Mouse (Mus musculus) limb, embryonic 14.5 days (tissue): ENCODE measurements around the gene Stim1. TPM values are rescaled to one million over a fixed set of nuclear protein-coding genes. Genes with fewer than 3 reads are reported as not detected.

Source experiments
- ATAC-seq: fragments of 200-750 bp; cut with Nextera tagmentation; 2 replicates; pipeline ENCODE4 v1.8.0; 2017; ENCODE audit warnings: low read depth, moderate number of reproducible peaks, moderate TSS enrichment; ENCODE audit not compliant: low FRiP score
- DNase-seq: peaks from one replicate; pipeline ENCODE4 v3.0.0-alpha.2; 2015; ENCODE audit warnings: low spot score
- H3K27ac ChIP-seq: fragments of 300-500 bp; sonication (generic); replicated peaks from 2 replicates; pipeline ENCODE4 v1.5.1; 2014; ENCODE audit warnings: low read depth, mild to moderate bottlenecking, low read length, moderate library complexity, mixed read lengths
- H3K27me3 ChIP-seq: fragments of 300-500 bp; sonication (generic); 2 replicates; pipeline ENCODE4 v1.6.1; 2014; ENCODE audit warnings: low read length, mixed read lengths; ENCODE audit not compliant: control insufficient read depth, insufficient read depth
- H3K36me3 ChIP-seq: fragments of 300-500 bp; sonication (generic); 2 replicates; pipeline ENCODE4 v1.6.1; 2014; ENCODE audit warnings: mild to moderate bottlenecking, low read length, moderate library complexity, mixed read lengths; ENCODE audit not compliant: control insufficient read depth, insufficient read depth
- H3K4me1 ChIP-seq: fragments of 300-500 bp; sonication (generic); 2 replicates; pipeline ENCODE4 v1.6.1; 2014; ENCODE audit warnings: antibody characterized with exemption, low read length, mixed read lengths; ENCODE audit not compliant: control insufficient read depth, insufficient read depth
- H3K4me2 ChIP-seq: fragments of 300-500 bp; sonication (generic); replicated peaks from 2 replicates; pipeline ENCODE4 v1.6.1; 2014; ENCODE audit warnings: low read depth, mild to moderate bottlenecking, low read length, moderate library complexity; ENCODE audit not compliant: severe bottlenecking
- H3K4me3 ChIP-seq: fragments of 300-500 bp; sonication (generic); replicated peaks from 2 replicates; pipeline ENCODE4 v1.5.1; 2014; ENCODE audit warnings: low read length
- H3K9ac ChIP-seq: fragments of 300-500 bp; sonication (generic); 2 replicates; pipeline ENCODE4 v1.6.1; 2014; ENCODE audit warnings: mild to moderate bottlenecking, low read depth, low read length, moderate library complexity; ENCODE audit not compliant: severe bottlenecking
- H3K9me3 ChIP-seq: fragments of 300-500 bp; sonication (generic); 2 replicates; pipeline ENCODE4 v1.6.1; 2016; ENCODE audit warnings: low read length; ENCODE audit not compliant: control insufficient read depth
- POLR2A ChIP-seq: fragments of 200-500 bp; IDR thresholded peaks from 2 replicates; pipeline ENCODE4 v1.8.0; 2012; ENCODE audit warnings: inconsistent platforms, mild to moderate bottlenecking, moderate library complexity, borderline replicate concordance; ENCODE audit not compliant: insufficient read depth, insufficient read length; ENCODE audit errors: extremely low read depth
- WGBS: fragments of 180-500 bp; shearing (Covaris S2); extraction: QIAGEN DNeasy Blood & Tissue Kit; methylation state at CpG from one replicate; pipeline ENCODE4 v1.1.7; 2014; 5-methylcytosine and 5-hydroxymethylcytosine counted together
- polyA plus RNA-seq, 2 experiments: library from polyadenylated mRNA; depleted of rRNA in 1 of 2; stranded (reverse) in 1 of 2; unstranded in 1 of 2; fragments of >200 nt; fragmentation: Nextera tagmentation in 1 of 2; extraction: Ambion mirVana in 1 of 2; gene quantifications; 2 replicates each; pipeline versions ENCODE4 v1.2.1 to v1.2.3; 2012 to 2014

Gene Stim1
- polyA plus RNA-seq, 2 experiments: 27.7 to 49.1 TPM

- Histone ChIP-seq H3K4me1 (no peaks in the 10 kb centered on the region), H3K4me3 (no peak overlapping the region), H3K9me3 (no peaks in the 10 kb centered on the region), H3K27ac (no peak overlapping the region), H3K27me3 (no peaks in the 10 kb centered on the region), H3K36me3 (peaks cover 71% of the 10 kb centered on the region), H3K4me2 (no peak overlapping the region), H3K9ac (no peak overlapping the region)
- TF ChIP-seq POLR2A: no peak
- ATAC-seq: no peak
- 76% methylated on average over 8 of the region's 8 CpGs for WGBS
- DNase-seq: no peak
Observed at GRCm38 (mm10) chr7:102238686-102239286, 28.8 kb upstream of the Stim1 start.

- Histone ChIP-seq H3K4me3 (no peak overlapping the region), H3K9ac (no peak overlapping the region), H3K9me3 (no peaks in the 10 kb centered on the region), H3K27me3 (no peaks in the 10 kb centered on the region), H3K4me1 (no peaks in the 10 kb centered on the region), H3K36me3 (peaks cover 64% of the 10 kb centered on the region), H3K27ac (no peak overlapping the region), H3K4me2 (no peak overlapping the region)
- ATAC-seq (no peak), DNase-seq (no peak)
- WGBS: 94% methylated on average over 16 of the region's 16 CpGs
- TF ChIP-seq POLR2A: no peak
Observed at GRCm38 (mm10) chr7:102239591-102239990, 28.0 kb upstream of the Stim1 start.

- Histone ChIP-seq H3K4me3 (no peak overlapping the region), H3K9ac (no peak overlapping the region), H3K27me3 (no peaks in the 10 kb centered on the region), H3K4me2 (no peak overlapping the region), H3K36me3 (peaks cover 43% of the 10 kb centered on the region), H3K27ac (no peak overlapping the region), H3K9me3 (no peaks in the 10 kb centered on the region), H3K4me1 (peaks cover 14% of the 10 kb centered on the region)
- DNase-seq: no peak
- WGBS: 80% methylated on average over 5 of the region's 5 CpGs
- ATAC-seq: no peak
- no peak for TF ChIP-seq POLR2A
Observed at GRCm38 (mm10) chr7:102242371-102242770, 25.2 kb upstream of the Stim1 start.

- DNase-seq: no peak
- Histone ChIP-seq H3K9ac (no peak overlapping the region), H3K4me1 (peaks cover 19% of the 10 kb centered on the region), H3K27ac (no peak overlapping the region), H3K36me3 (peaks cover 38% of the 10 kb centered on the region), H3K4me2 (no peak overlapping the region), H3K27me3 (no peaks in the 10 kb centered on the region), H3K4me3 (no peak overlapping the region), H3K9me3 (no peaks in the 10 kb centered on the region)
- no peak for ATAC-seq
- WGBS: 86% methylated on average over 3 of the region's 3 CpGs
- no peak for TF ChIP-seq POLR2A
Observed at GRCm38 (mm10) chr7:102242917-102243316, 24.7 kb upstream of the Stim1 start.

GRCm38 (mm10) chr7:102243870-102244269 is 23.7 kb upstream of the Stim1 start:
- no peak overlapping the region for H3K27ac ChIP-seq
- TF ChIP-seq POLR2A: no peak

More at GRCm38 (mm10) chr7:102243870-102244269, 23.7 kb upstream of the Stim1 start:
- no peak for DNase-seq
- no peak for ATAC-seq
- Histone ChIP-seq H3K4me3 (no peak overlapping the region), H3K4me1 (peaks cover 29% of the 10 kb centered on the region), H3K9ac (no peak overlapping the region), H3K27me3 (no peaks in the 10 kb centered on the region), H3K9me3 (no peaks in the 10 kb centered on the region), H3K4me2 (no peak overlapping the region), H3K36me3 (peaks cover 29% of the 10 kb centered on the region)
- WGBS: 78% methylated on average over 2 of the region's 2 CpGs
